Mouse (Mus musculus): ENCODE data around the gene Ephb2.
A peak's percentile ranks its signal among the peaks of the same experiment; 100 is the strongest.

Ephb2 gene

DNA sequence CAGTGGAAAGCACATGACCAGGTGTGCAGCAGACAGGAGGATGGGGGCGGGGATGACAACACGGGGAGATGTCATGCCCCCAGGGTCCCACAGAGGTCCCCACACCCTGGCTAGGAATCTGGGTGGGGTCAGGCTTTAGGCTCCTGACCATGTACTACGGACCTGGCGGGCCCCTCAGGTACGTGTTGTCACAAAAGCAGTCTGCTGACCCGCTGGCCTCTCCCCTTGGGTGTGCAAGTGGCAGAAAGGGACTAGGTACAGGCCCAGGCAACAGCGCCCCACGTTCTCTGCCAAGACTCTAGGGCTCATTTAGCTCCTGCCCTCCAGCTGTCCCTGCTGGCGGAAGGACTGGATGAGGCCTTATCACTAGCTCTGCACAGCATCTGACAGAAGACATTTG is 105.3 kb downstream of the Ephb2 start:
- no peak for DNase-seq

DNA sequence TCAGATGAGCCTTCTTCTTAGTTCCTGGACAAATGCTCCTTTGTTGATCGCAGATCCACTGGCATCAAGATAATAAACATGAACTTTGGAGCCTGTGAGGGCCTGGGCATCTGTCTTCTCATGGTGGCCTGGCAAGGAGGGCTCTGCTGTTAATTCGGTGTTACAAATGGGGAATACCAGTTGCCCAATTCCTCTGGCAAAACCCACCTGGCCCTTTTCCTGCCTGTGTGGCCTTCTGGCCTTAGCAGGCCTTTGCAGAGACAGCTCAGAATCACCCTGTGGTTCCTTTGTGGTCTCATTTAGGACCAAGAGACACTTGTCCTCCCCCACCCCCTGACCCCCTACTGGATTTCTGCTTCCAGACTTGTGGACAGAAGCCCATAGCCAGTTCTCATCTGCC is 106.2 kb downstream of the Ephb2 start:
- DNase-seq = no peak

DNA sequence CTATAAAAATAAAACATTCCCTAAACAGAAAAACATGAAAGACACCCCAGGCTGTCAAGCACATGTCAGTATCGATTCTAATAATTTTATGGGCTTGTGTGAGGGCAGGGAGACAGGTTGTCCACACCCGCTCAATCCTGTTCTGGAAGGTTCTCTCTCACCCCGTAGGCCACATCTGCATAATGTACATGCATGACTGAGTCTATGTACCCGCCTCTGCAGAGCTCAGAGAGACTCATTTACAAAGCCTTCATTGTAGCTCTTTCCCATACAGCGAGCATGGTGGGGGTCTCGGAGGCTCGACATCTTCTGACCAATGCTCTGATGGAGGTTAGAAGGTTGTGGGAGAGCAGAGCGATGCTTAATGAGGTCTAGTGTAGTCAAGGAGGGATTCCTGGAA is 108.8 kb downstream of the Ephb2 start:
- DNase-seq = no peak

DNA sequence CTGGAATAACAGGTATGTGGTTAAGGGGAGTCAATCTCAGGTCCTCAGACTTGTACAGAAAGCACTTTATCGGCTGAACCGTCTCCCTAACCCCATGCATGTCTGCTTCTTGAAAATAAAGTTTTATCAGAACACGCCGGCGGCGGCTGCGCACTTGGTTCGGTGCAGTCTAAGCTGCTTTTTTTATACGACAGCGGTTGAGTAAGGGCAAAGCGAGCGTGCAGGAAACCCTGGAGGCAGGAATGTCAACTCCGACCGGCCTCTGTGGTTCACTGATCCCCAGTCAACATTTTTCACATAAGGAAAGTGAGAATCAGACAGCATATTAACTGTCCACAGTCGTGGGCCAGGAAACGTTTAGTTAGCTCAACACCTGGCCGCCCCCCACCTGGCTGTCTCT is 111.1 kb downstream of the Ephb2 start:
- no peak for DNase-seq

DNA sequence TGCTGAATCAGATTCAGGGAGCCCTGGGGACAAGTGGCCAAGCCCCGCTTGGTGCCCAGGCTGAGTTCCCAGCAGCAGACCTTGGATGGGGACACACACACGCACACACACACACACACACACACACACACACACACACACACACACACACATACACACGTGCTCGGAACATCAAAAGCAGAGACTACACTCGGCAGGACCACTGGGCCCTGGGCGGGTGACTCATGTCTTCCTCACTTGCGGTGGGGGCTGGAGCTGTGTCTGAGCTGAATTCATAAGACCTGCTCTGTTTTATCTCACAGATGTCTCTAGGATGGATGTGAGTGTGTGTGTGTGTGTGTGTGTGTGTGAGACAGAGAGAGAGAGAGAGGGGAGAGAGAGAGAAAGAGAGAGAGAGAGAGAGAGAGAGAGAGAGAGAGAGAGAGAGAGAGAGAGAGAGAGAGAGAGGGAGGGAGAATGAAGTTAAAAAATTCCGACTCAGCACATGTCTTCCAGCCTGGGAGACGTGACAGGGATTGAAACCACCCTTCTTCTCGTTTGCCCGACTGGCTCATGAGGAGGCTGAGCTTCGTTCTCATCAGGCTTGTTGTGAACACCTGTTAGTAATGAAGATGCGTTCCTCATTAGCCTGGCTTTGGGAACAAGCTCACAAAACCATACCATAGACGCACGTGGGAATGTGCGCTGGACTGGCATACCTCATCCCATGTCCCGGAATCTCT is 113.3 kb downstream of the Ephb2 start:
- DNase-seq = no peak

DNA sequence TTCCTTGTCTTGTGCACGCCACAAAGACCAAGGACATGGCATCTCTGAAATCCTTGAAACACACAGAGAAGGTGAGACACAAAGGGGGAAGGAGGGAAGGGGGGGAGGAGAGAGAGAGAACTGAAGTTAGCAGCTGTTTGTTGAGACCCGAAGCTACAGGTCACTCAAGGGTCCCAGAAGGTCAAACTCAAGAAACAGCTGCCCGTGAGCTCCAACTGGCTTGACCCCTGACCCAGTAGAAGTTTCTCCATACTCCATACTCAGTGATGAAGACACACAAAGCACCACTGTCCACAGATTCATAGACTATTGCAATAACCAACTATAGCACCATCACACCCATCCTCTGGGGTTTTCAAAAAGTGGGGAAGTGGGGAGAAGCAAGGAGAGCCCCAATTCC is 113.9 kb downstream of the Ephb2 start:
- DNase-seq = no peak

DNA sequence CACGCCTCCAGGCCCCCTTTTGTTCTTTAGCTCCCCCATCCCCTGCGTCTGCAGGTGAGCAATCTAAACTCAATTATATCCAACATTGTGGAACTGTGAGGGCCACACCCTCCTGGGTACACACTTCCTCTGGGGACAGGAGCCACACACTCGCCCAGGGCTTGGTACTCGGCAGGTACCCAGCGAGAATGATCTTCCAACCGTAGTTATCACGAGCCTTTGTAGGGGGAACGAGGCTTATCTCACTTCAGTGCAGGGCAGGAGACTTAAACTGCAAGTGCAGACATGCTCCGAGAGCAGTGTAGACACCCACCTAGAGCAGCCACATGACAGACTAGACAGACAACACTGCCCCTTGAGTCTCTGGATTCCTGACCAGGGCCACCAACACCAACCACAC is 115.8 kb downstream of the Ephb2 start:
- no peak for DNase-seq

DNA sequence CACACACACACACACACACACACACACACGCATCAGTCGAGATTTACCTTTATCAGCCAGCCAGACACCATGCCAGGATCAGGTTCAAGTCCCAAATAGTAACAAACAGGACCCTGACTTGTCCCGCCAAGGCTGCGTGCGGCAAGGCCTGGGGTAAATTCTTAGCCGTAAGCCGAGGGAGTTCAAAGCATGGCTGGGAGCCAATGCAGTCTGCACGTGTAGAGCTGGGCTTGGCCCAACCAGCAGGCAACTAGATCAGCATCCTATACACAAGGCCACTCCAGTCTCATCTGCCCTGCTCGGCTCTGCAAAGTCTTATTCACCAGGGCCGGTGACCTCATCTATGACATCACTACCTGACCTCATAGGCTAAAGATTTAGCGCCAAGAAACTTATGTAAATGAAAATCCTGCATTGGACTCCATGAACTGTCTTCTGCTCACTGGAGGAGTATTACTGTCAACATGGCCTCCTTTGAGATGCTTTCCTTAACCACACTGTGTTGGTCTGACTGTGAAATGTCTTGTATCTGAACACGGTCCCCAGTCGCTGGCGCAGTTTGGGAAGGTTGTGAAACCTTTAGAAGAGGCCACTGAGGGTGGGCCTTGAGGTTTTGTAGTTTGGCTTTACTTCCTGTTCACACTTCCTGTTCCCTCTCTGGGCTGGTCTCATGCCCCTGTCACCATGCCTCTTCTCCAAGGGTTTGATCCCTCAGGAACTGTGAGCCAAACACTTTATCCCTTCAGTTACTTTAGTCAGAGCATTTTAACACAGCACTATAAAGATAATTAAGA is 117.4 kb downstream of the Ephb2 start:
- no peak for DNase-seq

DNA sequence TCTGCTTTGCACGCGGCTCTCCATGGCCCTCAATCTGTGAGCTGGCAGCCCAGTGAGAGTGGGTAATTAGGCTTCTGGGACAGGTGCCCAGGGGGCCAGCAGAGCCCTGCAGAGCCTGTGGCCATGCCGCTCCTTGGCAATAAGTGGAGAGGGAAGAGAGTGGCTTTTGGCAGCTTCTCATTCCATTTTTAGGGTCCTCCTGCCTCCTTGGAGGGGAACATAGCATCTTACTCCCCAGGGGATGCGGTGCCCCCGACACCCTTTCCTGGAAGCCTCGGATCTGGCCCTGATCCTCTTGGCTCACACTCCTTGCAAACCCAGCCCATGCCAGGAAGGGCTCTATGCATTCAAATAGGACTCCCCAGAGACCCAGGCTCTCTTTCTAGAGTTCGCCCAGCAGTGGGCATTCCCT is 119.2 kb downstream of the Ephb2 start:
- DNase-seq = peak; percentile 67

DNA sequence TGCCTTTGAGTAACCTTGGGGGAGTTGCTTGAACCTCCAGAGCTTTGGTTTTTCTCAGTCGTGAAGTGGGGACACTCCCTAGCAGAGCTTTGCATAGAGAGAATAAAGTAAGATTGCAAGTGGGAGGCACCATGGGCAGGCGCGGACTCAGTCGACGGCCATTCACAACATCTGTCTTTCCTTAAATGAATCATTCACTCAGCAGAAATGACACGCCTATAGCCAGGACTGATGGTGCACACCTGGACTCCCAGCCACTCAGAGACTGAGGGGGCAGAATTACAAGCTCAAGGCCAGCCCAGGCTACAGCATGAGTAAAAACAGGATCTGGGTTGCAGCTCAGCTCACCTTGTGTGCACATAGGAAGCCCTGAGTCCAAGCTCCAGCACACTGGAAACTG is 121.3 kb downstream of the Ephb2 start:
- DNase-seq = no peak

DNA sequence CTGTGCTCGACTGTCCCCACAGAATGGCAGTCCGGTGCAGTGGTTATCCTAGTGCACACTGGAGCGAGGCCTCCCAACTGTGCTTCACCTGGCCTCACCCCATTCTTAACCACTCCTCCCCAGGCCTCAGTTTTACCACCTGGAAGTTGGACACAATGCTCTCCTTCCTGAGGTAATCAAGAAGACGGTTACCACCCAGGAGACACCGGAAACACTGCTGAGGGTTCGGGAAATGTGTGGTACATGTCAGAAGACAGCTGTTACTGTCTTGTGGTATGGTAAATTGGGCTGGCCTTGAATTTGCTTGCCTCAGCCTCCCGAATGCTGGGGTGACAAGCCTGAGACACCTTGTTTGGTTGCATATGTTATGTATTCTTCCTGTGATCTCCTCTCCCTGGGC is 121.9 kb downstream of the Ephb2 start:
- DNase-seq = no peak

DNA sequence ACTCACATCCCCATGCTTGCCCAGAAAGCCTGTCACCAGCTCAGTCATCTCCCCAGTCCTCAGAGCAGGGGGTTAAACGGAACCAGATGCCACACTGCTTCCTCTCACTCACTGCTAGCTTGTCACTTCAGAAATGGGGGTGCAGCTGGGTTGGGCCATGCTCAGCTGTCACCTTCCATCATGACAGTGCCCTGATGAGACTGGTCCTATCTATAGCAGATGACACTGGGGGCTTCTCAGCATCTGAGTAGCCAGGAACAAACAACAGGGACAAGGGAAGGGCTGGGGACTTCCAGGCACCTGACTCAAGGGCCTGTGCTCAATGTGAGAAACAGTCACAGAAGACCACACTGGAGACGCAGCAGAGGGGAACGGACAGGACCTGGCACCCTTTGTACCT is 122.4 kb downstream of the Ephb2 start:
- no peak for DNase-seq

DNA sequence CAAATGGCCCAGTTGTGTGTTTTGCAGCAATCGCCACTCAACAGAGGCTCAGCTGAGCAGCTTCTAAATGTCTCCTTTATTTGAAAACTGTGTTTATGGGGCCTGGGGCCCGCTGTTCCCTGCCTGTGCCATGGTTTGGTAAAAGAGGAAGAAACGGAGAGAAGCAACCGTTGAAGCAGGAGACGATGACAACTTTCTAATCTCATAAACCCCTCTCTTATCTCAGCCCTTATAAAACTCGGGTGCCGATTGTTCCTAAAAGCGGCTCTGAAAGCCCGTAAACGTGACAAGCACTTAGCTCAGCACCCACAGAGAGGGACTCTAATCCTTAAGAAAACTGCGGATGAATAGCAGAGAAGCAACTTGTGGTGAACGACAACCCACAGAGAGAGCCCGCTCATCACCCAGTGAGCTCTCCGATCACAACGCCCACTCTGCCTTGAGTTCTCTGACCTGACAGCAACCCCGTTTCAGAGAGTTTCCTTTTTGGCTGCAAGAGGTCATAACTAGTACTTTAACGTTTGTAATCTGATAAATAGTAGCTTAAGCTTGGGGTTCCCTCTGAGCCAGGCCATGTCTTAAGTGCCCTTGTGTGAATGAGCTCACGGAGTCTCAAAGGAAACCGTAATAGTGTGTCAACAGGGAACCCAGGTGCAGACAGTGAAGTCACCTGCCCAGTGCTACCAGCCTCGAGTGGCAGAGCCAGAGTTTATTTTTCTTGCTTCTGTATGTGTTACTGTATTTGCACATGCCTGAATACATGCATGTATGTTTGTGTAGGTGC is 123.6 kb downstream of the Ephb2 start:
- no peak for DNase-seq

DNA sequence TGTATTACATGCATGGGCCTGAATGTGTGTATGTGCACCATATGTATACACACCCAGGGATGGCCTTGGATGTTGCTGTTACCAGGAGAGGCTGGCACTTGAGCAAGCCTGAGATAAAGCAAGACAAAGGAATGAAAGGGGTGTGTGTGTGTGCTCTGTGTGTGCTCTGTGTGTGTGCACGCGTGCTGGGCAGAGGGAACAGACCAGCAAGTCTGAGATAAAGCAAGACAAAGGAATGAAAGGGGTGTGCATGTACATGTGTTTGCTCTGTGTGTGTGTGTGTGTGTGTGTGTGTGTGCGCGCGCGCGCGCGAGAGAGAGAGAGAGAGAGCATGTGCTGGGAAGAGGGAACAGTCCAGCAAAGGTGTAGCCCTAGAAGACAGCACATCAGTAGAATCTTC is 125.4 kb downstream of the Ephb2 start:
- DNase-seq = no peak

DNA sequence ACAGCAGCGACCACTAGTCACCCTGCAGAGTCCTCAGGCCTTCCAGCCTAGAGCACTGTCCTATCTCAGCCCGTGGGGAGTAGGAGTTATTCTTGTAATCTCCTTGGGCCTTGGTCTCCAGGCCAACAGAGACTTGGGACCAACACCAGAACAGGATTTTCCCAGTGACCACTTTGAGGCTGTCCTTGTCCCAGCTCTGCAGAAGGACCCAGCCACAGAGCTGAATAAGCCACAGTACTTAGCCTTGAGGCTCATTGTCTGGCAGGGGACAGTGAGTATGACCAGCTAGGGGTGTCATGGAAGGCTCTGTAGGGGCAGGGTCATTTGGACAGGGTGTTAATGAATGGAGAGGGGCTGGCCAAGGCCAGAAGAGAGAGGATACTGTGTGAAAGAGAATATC is 126.8 kb downstream of the Ephb2 start:
- DNase-seq = no peak

DNA sequence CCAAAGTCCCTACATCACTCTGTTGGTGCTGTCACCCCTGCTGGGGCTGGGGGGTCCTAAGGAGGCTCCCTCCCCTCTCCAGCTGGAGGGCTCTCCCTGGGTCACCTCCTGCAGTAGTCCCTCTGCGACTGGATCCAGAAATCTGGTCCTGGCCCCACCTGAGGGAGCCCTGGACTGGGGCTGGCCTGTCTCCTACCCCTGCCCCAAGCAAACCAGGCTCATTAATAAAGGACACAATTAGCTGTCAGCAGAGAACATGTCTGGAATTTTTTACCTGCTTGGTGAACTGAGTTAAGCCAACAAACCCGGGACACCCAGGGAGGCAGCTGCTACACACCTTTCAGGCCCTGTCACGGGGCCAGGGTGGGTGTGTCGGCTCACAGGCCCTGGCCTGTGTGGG is 129.1 kb downstream of the Ephb2 start:
- no peak for DNase-seq

DNA sequence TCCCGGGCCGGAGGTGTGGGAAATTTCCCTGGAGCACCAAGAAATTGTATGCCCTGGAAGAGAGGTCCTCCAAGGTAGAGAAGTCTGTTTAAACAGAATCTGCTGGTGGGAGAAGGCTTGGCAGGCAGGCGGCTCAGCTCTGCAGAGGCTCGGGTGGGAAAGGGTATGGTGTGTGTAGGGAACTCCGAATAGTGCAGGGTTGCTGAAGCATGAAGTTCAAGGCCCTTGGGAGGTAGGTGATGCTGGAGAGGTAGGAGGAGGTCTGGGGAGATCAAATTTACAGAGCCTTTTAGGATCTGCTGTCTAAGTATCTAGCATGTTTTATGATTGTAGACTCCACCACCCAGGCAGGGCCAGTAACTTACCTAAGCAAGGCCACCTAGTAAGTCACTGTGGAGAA is 130.7 kb downstream of the Ephb2 start:
- DNase-seq = no peak

DNA sequence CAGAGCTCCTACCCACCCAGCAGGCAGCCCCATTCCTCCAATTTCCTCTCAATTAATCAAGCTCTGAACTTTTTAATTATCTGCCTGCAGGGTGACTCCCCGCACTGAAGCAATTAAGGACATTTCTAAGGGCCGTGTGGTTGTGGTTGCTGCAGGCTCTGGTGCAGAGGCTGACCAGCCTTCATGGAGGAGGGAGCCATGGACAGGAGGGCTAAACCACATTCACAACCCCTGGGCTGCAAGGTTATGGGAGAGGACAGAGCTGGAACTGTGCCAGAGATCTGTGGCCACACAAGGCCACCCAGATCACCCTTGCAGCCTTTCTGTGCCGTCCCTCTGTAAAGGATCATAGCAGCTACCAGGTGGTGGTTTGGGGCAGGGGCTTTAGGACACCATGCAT is 131.2 kb downstream of the Ephb2 start:
- peak; percentile 36 for DNase-seq

DNA sequence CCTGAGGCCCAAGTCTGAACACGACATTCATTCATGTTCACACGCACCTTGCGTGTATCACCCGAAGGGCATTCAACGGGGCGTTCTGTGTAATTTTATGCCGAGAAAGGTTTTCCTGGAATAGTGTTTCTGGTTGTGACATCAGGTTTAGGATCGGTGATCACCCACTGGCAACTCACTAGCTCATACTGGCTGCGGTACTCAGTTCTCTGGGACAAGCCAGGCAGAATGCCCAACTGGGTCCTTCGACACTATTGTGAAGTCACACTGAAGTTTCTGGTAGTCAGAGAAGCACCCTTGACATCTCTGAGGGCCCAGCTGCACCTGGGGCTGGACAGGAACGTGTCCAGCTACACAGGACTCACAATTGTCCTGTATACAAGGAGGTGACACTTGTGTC is 132.4 kb downstream of the Ephb2 start:
- peak; percentile 31 for DNase-seq

DNA sequence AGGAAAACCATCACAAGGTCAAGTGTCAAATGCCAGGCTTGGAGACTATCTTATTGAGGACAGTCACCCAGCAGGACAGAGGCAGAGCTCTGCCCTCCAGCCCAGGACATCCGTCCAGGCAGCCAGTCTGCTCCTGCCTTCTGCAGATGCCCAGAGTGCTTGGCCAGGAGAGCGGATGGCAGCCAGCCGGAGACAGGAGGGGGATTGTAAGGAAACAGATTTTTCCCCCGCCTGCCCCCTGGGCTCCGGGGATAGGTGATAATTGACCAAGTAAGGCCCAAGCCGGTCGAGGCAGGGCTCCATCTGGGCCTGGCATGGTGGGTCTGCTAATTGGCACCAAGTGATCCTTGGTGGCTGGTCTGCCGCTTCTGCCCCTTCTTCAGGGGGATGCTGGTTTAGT is 133.3 kb downstream of the Ephb2 start:
- DNase-seq = peak; percentile 89

DNA sequence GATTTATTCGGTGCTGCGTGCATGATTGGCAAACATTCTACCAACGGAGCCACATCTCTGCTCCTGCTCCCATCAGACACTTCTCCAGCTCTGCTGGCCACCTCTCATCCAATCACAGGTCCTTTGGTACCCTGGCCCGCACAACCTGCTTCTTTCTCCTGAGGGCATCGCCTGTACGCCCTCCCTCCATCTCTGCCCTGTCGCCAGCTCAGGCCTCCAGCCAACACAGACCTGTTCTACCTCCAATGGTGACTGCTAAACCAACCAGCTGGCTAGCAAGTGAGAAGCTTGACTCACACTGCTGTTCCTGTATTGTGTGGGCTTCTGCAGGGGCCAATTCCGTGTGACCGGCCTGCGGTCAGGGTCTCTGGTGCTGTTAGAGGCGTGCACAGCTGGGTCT is 134.6 kb downstream of the Ephb2 start:
- DNase-seq = peak; percentile 72

DNA sequence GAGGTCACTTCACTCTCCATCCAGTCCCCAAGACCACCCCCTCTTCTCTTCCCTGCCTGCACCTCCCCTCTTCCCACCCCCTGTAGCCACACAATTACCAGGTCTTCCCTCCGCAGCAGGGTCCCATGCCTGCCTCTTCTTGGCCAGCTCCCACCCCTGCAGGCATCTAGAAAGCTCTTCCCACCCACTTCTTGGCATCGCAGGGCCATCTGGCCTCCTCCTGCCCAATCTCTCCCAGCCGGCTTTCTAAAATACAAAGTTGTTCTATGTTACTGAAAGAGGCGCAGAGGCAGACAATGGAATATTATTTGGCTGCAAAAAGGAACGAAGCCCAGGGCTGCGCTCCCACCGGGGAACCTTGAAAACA is 136.7 kb downstream of the Ephb2 start:
- DNase-seq = peak; percentile 77

DNA sequence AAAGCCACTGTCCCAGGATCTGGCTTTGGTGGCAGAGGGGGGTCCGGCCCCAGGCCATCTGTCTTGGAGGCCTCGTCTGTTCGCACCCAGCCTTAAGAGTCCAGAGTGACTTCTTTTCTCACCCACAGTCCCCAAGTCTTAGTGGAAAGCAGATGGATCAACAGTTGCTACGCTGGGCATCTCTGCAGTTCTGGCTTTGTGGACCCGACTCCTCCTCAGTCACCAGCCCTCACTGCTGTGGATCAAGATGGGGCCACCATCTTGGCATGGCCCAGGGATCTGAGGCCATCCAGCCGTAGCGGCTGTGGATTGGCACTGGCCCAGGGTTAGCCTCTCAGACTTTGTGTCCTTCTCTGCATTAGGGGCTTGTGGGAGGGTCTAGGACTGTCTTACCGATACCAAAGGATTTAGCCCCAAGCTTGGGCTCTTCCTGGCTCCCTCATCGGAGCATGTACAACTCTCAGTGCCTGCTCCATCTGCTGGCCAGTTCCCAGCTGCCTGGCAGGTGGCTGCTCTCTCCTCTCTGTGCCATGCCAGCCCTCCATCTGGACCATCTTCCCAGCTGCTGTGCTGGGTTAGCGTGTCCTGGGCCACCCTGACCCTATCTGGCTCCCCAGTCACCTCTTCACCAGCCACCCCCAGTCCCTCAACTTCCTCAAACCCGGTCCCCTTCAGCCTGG is 137.2 kb downstream of the Ephb2 start:
- DNase-seq = peak; percentile 91
